Mouse (Mus musculus) ovary, postnatal 10 days (tissue): Measurements from ENCODE around the gene Olfr1394.
"Not testable (repeated sequence)": the region's sequence is repeated elsewhere in the genome, so short reads cannot be mapped to it uniquely, and the experiment has no call there.

ENCODE experiments used
- DNase-seq: peaks from one replicate; pipeline ENCODE4 v3.0.0; 2022; ENCODE audit warnings: low spot score

Olfr1394 gene

DNA sequence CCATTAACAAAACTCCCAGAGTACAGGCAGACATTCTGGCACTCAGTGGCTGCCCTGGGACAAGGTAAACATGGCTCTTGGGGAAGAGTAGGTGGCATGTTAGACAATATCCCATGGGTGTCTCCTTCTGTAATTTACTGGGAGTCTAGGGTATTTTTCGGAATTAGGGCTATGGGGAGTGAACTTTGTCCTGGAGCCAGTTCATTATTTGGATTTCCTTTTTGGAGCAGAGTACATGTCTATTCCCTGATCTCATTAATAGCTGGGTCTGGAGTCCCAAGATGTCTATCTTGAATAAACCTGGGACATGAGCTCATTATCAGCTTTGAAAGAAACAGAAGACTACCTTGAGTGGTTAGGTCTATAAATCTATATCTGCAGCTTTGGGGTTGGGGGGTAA is at the start of gene Olfr1394:
Gene Olfr1394 (plus strand): TSS at position 301 of the 400 bp plus-strand sequence.
- DNase-seq = no peak

DNA sequence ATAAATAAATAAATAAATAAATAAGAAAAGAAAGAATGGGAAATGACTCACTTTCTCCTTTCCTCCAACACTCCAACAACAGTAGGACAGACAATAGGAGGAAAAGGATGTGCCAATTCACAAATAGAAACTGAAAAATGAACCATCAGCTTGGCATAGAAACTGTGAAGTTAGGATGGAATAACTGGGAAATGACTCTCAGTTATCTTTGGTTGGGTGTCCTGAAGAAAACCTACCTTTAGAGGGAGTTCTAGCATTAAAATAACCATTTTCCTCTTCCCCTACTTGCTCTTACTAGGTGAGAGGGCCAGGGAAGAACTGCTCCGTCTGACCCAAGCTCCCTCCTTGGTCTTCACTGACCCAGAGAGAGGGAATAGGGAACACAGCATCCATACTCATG is 48.4 kb upstream of the Olfr1394 start:
- no peak for DNase-seq

DNA sequence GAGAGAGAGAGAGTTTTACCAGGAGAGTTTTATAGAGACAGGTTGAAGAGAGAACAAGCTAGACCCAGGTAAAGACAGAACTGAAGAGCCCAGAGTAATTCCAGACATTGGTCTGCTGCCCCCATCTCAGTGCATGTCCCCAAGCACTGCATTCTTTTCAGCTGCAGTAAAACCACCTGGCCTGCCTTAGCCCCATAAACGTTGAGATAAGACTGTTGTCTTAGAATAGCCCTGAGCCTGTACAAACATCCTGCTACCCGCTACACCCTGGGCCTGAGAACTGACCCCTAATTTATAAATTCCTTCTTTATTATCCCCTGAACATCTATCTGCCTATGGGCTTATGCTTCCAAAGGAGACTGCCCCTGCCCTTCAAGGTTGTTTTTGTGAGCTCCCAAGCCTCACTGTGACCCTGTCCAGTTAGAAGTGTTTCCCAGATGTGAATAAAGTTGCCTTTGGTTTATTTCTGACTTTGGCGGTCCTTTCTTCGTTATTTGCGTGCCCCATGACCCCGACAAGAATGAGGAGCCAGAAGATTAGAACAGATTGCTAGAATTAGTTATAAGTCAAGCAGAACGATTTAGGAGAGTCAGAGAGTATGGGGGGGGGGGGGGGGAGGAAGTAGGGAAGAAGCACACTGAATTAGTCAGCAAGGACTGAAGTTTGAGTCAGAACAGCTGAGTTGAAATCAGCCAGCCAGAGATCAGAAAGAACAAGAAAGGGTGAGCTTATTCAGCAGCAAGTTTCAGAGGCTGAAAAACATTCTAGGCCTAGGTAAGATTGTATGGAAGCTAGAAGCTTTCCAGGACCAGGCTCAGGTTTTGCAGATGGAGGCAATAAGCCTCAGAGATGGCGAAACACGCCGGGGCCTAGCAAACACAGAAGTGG is 46.3 kb upstream of the Olfr1394 start:
- no peak for DNase-seq

DNA sequence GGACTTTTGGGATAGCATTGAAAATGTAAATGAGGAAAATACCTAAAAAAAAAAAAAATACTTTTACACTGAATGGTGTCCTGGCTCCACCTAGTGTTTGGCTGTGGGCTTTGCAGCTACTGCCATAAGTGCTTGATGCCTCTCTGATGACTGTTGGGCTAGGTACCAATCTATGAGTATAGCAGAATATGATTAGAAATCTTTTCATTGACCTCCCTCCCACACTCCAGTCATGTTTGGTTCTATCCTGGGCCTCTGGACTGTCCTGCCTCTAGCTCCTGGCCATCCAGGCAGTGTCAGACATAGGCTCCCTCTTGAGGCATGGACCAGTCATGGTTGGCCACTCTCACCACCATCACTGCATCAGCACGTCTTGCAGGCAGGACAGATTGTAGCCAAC is 45.3 kb upstream of the Olfr1394 start:
- DNase-seq = no peak

DNA sequence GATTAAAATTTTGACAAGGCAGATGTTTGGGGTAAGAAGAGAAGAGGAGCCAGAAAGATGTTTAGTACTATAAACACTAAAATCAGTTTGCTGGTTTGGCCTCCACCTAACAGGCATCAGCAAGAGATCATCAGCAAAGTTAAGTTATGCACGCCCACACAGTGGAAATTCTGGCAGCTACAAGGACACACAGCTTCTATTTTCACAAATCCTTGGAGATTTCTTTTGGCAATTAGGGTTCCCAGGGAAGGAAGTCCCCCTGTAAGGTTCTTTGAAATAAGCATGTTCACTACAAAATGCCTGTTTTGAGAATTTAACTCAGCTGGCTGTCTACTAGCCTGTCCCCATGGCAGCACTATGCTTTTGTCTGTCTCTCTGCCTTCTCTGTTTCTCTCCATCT is 43.2 kb upstream of the Olfr1394 start:
- DNase-seq = no peak

DNA sequence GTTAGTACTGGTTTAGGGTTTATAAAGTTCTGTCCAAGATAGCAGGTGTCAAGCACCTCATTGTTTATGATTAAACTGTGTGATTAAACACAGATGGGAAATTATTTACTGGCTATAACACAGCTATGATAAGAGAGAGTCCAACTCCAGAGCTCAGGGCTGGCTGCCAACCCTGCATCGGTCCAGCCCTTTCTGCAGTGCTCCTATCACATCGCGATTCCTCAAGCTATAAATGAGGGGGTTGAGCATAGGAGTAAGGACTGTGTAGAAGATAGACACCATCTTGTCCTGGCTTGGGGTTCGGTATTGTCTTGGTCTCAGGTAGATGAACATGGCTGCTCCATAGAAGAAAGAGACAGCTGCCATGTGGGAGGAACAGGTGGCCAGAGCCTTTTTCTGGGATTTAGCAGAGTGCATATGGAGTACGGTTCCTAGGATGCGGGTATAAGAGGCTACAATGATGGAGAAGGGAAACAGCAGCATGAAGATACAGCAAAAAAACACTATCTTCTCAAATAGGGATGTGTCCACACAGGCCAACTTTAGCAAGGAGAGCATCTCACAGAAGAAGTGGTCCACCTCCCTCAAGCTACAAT is 41.5 kb upstream of the Olfr1394 start:
- no peak for DNase-seq

DNA sequence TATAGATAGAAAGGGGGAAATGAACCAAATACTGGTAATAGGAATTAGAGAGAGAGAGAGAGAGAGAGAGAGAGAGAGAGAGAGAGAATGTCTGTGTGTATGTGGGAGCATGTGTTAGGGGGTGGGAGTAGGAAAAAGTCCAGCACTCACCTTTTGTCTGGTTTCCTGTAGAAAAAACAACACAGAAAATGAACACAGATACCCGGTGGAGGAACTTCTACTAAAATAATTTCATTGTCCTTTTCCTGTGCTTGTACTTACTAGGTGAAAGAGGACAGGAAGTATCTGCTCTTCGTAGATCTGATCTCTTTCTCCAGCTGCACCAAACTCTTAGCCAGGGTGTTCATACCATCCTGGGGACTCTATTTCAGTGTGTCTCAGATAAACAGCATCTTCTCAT is 40.0 kb upstream of the Olfr1394 start:
- no peak for DNase-seq

DNA sequence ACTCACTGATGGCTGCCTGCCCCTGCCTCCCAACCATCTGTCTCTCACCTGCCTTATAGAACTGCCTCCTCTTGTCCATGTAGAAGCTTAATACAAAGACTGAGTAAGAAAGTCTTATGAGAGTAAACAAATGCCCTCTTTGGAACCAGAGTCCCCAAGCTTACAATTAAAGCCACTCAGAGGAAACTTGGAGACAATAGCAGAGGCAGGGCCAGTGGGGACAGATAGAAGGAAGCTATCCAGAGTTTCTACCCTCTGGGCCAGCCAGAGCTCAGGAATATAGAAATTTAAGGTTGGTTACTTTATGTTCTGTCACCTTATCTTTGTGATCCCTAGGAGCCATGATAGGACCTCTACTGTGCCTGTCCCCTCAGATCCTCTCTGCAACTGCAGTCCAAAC is 39.4 kb upstream of the Olfr1394 start, which contains the start of gene Olfr1396:
Gene Olfr1396 (minus strand): TSS at position 101 of the 400 bp plus-strand sequence.
- DNase-seq = no peak

DNA sequence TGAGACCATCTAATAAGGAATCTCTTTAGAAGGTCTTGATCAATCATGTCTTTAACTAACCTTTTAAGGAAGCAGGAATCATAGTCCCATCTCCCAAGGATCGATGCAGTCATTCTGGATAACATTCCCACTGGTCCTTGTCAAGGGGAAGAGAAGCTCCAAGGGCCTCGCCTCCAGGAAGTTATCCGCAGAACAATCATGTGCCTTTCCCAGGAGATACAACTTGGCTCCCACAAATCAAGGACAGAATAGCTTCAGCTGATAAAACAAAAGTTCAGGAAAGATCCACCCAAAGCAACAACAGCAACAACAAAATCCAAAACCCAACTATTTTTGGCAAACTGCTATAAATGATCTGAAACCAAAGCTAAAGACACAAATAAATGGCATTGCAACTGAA is 34.5 kb upstream of the Olfr1394 start:
- no peak for DNase-seq

DNA sequence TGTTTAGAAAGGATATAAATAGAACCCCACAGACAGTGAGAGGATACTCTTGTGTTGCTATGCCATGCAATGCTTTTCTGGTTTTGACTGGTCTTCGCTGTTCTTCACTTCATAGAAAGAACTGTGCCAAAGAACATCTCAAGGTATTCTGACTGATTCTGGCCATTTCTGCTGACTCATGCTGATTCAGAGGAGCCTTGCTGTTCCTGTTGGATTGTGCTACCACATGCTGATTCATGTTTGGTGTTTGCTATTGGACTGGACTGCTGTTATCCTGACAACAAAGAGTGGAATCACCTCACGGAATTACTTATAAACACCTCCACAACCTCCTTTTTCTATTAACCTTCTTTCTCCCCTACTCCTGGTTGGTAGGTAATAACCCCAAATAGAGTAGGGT is 30.0 kb upstream of the Olfr1394 start:
- DNase-seq = no peak

DNA sequence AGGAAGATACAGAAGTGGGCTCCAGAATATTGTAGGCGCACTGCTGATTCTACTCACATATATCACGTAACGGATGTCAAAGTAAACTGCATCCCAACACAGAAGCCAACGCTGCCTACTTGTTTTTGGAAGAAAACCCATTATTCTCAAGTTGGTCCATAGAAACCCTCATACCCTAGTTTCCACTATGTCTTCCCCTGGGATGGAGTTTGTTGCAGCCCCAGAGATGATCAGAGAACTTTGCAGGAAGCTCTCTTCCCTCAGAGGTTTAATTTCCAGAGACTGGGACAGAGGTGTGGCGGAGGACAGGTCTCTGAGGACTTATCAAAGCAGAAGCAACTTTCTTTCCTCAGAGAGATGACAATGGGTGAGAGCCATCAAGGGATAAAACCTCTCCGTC is 12.2 kb upstream of the Olfr1394 start, which contains the start of gene Olfr1395:
Gene Olfr1395 (plus strand): TSS at position 301 of the 400 bp plus-strand sequence.
- DNase-seq = no peak

DNA sequence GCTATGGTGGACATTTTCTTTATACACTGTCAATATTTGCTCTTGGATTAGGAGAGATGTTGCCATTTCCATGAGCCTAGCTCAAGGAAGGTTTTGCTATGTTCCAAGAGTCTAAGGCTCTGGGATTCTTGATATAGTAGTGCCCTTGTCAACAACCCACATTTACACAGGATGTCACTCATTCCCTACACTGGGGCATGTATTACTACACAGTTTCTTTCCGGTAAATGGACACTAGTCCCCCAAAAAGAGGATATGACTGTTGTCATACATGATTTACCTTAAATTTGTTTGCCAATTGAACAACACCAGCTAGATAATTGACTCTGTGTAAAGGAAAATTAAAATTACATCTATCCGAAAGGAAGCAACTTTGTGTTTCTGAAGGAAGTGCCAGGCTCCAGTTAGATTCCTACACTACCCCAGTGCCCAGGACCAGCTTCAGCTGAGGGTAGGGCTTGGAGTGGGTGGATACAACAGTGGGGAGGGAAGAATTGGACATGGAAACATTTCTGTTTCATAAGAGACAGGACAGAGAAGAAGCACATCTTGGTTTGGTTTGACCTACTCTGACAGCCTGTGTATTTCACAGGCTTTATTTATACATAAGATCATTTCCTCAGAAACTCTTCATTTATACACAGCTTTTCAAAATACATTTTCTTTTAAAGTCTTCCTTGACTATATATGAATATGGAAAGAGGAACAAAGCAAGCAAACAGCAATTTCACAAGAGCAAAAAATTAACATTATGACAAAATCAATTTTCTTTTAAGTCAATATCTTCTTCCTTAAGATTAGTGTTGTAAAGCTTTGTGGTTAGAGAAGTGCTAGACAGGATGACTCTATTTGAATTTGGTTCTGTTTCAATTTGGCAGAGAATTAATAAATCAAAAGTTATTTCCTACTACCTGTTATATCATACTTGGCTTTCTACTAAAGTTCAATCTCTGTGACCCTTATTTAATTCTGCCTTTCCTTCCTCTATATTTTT is 2.9 kb downstream of the Olfr1394 start:
- no peak for DNase-seq

DNA sequence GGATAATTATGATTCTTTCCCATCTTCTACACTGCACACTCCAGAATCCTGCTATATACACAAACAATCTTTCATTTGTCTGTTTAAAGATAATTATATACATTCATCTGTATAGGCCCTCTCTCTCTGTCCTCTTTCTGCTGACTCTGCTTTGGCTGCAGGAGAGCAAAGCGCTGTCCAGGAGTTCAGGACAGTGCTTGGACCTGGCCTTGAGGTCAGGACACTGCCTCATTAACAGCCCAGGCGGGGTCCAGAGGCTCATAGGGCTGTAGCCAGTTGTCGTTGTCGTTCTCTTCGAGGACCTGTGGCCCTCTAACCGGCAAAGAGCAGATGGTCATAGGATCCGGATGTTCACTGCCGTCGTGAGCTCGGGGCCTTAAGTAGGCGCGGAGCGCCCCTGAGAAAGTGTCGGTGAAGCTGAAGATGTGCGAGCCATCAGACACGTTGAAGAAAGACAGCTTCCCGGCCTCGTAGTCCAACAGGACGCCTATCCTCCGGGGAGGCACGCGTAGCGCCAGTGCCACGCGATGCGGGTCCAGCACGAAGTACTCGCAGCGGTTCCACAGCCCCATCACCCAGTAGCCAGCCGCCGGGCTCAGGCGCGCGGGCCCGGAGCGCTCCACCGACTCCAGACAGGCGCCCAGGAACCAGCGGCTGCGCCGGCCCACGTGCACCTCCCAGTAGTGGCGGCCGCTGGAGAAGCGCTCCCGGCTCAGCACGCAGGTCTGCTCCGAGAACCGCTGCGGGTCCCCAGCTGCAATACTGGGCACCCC is 14.8 kb downstream of the Olfr1394 start:
- no peak for DNase-seq

DNA sequence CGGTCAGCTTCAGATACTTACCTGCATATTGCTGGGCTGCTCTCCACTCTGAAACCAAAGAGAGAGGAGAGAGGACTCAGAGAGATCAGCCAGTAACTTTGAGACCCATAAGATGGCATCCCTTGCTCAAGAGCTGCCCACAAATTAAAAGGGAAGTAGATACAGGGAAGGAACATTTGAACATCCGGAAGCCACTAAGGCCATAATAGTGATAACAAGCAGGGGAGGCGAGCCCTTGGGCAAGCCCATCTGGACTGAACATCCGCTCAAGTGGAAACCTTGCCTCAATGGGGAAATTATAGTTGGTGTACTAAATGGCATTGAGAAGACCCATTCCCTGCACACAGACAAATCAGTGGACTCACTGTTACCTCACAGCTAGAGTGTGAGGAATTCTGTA is 16.4 kb downstream of the Olfr1394 start:
- DNase-seq = no peak

DNA sequence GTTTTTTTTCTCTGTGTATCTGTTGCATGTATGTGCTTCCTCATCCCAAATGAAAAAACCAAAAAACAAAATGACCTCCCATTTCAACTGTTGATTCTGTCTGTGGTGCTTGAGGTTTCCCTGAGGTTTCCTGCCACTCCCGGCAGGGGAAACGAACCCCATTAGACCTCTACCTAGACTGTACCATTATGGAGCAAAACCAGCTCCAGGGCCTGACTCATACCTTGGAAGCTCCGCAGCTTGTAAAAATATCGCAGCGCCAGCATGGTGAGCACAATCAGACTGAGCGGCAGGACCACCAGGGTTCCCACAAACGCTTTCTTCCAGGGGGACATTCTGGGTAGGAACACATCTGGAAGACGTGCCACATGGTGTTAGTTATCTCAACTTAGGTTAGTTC is 21.2 kb downstream of the Olfr1394 start:
- no peak for DNase-seq

DNA sequence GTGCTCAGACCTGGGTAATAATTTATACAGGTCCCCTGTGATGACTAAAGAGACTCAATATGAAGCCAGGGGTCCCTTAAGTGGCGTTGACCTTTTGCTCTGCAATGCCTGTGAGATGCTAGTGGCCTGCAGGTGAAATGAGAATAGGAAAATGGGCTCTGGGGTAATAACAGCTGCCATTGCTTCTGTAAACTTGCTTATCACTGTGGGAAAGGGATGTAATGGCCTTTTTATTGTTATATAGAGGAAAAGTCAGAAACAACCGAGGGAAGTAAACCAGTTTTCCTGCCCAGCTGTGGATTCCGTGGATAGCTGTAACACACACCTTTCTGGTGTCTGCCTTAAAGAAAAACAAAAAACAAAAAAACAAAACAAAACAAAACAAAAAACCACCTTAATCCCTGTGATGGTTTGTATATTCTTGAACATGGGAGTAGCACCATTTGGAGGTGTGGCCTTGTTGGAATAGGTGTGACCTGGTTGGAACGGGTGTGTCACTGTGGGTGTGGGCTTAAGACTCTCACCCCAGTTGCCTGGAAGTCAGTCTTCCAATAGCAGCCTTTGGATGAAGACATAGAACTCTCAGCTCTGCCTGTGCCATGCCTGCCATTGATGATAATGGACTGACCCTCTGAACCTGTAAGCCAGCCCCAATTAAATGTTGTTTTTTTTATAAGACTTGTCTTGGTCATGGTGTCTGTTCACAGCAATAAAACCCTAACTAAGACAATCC is 22.0 kb downstream of the Olfr1394 start:
- DNase-seq = not testable (repeated sequence)

DNA sequence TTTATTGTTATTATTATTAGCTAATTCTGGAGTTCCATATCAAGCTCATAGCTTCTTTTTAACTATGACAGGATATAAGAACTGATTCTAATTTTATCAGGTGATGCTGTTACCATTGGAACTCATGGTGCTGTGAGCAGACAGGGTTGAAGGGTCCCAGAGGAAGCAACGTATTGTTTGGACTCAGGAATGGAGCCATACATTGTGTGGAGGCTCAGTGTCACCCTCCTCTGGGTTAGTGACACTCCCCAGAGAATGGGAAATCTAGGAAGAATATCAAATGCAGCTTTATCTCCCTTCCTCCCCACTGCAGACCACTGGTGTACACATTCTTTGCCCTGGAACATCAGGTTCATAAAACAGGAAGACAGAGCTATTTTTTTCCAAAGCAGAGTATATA is 29.0 kb downstream of the Olfr1394 start:
- DNase-seq = no peak

DNA sequence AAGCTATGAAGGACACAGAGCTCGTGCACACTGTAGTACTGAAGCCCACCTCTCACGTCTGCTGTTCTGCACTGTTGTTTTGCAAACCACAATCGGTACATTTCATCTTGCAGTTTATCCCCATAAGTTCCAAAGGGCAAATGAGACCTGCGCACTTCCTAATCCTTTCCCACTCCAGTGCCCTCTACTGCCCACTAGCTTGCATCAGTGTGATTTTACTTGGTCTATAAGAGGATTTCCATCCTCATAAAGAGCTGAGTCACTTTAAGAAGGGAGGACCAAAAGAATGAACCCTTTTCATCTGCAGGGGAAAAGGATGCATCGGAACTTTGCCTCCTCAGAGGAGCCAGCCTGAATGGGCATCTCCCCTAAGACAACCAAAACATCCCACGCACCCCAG is 32.3 kb downstream of the Olfr1394 start:
- DNase-seq = no peak

DNA sequence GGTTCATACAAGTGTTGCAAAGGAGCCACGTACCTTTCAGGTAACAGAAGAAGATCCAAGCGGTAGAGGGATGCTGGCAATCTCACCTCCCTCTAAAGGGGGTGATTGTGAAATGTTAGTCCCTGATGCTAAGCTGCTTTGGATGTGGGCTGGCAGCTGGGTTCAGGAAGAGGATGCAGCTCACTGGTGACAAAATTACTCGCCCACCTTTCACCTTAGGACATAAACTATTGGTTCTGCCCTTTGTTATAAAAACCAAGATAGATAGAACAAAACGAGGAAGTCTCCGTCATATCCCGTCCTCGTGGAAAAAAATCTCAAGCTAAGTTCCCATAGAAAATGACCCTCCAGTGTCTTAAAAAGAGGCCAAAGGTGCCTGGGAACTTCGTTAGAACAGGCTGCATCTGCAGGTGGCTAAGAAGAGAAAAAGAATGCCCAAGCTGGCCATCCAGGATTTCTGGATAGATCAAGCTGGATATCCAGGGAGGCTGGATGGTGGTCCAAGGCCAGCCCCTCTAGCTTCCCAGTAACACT is 32.8 kb downstream of the Olfr1394 start, which contains the start of gene Btnl9:
Gene Btnl9 (minus strand): TSS at position 205 of the 534 bp plus-strand sequence.
- DNase-seq = no peak

DNA sequence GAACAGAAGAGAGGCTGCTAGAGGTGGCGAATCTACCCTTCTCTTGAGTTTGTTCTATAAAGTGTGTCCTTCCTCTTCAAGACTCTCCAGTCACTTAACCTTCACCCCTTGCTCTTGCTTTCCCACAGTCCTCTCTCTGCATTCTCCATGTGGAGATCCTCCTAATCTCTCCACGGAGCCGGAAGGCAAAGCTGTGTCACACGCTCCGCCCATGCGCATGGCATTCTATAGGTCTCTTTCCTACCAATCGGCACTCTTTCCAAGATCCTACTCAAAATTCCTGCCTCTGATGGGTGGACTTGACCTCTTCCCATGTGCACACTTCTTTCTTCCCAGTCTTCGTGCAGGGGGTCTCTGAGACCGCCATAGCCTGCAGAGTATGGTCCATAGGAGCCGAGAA is 33.5 kb downstream of the Olfr1394 start:
- no peak for DNase-seq
